Mouse (Mus musculus) 3134 (cell line): Measurements from ENCODE around the gene Necap1.

Experiments used
- DNase-seq: peaks from one replicate; pipeline ENCODE4 v3.0.0-alpha.2; 2011; ENCODE audit warnings: low spot score; ENCODE audit not compliant: insufficient read length; ENCODE audit errors: extremely low read depth

Necap1 gene

DNA sequence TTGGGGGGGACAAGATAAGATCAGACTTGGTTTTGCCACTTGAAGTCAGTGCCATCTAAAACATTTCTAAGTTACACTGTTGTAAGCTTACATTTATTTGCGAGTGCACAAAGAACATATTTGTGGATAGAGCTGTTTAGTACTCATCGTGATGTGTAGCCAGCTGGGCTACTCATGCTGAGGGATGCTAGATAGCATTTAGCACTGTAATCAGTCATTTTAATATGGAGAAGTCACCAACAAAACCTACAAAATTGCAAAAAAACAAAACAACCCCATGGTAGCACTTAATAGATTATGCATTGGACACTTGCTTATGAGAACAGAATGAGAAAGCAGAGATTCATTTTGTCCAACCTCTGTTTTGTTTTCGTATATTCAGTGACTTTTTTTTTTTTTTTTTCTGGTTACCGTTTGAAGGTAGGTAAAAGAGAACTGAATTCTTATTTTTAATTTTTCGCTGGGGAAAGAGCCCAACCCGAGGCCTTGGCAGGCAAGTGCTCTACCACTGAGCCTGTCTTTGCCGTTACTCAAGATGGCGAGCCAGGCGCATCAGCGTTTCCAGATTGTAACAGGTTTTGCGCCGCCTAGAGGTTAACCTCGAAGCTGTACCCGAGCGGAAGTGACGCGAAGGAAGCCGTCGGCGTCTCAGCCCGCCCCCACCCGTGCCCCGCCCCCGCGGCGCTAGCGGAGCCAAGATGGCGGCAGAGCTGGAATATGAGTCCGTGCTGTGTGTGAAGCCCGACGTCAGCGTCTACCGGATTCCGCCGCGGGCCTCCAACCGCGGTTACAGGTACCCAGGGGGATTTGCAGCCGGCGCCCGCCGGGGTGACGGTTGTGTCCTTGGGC lies at the start of gene Necap1:
TSS of gene Necap1 (plus strand) at position 604 of the 849 bp plus-strand sequence.
- DNase-seq, result peak; percentile 94

GRCm38 (mm10) chr6:122825166-122825565 lies 49.1 kb upstream of the Necap1 start:
- DNase-seq, result no peak

GRCm38 (mm10) chr6:122825923-122826742 lies 48.1 kb upstream of the Necap1 start:
- peak; percentile 48 for DNase-seq

DNA sequence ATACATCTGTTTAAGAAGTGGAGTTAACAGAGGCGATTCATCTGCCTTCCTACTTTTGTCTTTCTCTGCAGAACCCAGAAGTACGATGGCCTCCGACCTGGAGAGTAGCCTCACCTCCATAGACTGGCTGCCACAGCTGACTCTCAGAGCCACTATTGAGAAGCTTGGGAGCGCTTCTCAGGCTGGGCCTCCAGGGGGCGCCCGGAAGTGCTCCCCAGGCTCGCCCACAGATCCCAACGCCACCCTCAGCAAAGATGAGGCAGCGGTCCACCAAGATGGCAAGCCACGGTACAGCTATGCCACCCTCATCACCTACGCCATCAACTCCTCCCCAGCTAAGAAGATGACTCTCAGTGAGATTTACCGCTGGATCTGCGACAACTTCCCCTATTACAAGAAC lies 46.2 kb upstream of the Necap1 start:
- DNase-seq, result no peak

GRCm38 (mm10) chr6:122832880-122833279 lies 41.4 kb upstream of the Necap1 start:
- DNase-seq, result no peak

- DNase-seq, result no peak
Measured at GRCm38 (mm10) chr6:122834365-122834764, 39.9 kb upstream of the Necap1 start.

- DNase-seq, result no peak
Measured at GRCm38 (mm10) chr6:122836974-122837373, 37.3 kb upstream of the Necap1 start.

GRCm38 (mm10) chr6:122837539-122837938 lies 36.7 kb upstream of the Necap1 start:
- no peak for DNase-seq

GRCm38 (mm10) chr6:122843759-122844158 lies 30.5 kb upstream of the Necap1 start:
- no peak for DNase-seq

DNA sequence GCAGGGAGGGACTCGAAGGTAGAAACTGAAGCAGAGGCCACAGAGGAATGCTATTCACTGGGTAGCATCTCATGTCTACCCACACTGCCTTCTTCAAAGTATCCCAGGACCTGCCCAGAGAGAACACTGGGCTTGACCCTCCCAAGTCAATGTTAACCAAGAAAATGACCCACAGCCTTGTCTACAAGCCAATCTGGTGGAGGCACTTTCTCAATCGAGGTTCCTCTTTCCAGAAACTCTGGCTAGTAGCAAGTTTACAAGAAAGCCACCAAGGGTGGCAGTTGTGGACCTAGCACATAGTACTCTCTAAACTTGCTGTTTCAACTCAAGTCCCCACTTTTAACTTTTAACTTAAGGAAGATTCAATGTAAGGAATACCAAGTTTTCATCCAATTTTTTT lies 21.6 kb upstream of the Necap1 start:
- DNase-seq, result no peak

- no peak for DNase-seq
Measured at GRCm38 (mm10) chr6:122854552-122854951, 19.7 kb upstream of the Necap1 start.

DNA sequence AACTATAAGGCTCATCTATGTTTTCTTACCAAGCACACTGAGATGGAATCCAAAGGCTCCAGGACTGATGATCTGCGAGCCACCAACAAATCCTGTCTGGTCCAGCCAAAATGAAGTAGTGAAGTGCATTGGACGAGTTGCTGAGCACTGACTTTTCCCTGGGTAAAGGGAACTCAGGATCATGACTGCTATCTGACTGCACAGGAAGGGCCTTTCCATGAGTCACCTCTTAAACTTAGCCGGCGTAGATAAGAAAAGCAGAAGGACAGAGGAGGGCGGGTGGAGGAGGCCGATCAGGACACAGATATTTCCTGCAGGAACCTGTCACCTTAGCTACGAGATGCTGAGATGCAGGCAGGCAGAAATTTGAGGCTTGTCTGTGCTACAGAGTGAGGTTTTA lies 18.3 kb upstream of the Necap1 start, which contains the start of gene C3ar1:
TSS of gene C3ar1 (minus strand) at position 207 of the 400 bp plus-strand sequence.
- no peak for DNase-seq

- no peak for DNase-seq
Measured at GRCm38 (mm10) chr6:122862434-122862833, 11.8 kb upstream of the Necap1 start.

- DNase-seq, result no peak
Measured at GRCm38 (mm10) chr6:122862871-122863270, 11.4 kb upstream of the Necap1 start.

- DNase-seq, result no peak
Measured at GRCm38 (mm10) chr6:122867914-122868313, 6.4 kb upstream of the Necap1 start.

DNA sequence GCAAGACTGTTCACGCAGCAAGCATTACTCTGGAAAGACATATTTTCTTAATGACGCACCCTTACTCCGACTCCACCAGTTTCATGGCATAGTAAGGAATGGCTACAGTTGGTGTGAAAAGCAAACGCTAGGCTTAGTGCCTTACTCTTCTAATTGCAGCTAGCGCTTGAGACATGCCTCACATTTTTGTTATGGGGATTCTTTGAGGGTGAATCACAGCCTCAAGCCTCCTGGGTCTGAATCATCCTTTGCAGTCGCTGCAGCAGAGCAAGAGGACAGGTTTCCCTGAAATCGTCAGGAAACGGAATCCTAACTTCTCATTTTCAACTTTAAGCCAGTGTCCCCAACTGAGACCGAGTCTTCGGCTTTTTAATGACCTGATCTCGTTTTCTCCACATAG lies 4.4 kb upstream of the Necap1 start:
- DNase-seq, result peak; percentile 69

DNA sequence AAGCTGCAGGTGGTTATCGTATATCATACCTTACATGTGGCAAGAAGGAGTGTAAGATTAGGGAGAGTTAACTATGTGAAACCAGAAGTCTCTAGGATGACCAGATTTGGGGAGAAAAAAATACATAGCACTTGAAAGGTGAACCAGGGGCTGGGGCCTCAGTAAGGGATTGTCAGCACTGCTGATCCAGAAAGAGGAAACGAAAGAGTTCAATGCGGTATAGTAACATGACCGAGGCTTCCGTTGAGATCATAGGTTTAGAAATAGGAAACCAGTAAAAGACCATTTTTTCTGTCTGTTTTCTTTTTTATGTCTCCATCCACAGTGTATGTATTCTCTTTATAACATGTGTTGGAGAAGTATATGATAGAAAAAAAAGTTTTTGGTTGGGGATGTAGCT lies 1.5 kb upstream of the Necap1 start:
- no peak for DNase-seq

- no peak for DNase-seq
Measured at GRCm38 (mm10) chr6:122874720-122875389, 581 bp downstream of the Necap1 start.

GRCm38 (mm10) chr6:122879141-122879735 lies 5.0 kb downstream of the Necap1 start:
- DNase-seq, result no peak

DNA sequence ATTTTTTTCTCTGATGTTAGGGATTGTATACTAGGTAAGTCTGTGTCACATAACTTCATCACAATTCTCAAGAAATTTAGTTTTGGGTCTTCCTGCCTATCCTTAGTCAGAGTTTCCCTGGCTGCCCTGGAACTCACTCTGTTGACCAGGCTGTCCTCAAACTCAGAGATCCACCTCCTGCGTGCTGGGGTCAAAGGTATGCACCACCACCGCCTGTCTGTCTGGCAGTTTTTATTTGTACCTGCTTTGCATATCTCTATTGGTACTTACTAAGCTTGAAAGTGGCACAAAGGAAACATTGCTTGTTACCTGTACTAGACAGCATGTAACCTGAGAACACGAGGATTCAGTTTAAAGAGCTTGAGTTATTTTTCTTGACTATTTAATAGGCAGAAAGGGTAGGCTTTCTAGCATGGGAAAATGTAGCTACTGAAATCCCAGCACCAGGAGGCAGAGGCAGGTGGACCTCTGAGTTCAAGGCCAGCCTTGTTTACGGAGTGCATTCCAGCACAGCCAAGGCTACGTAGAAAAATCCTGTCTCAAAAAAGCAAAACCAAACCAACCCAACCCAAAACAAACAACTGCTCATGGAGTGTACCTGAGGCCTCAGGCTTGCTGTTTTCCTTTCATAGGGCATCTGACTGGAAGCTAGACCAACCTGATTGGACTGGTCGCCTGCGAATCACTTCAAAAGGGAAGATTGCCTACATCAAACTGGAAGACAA lies 5.7 kb downstream of the Necap1 start:
- DNase-seq, result no peak
